In genomic region chr5:149017666-149018415, GRCm38 (mm10) we compare ENCODE assay signal across 18 mouse cellular contexts. TPM values are rescaled to one million over a fixed set of nuclear protein-coding genes. Genes with fewer than 3 reads are reported as not detected.
DNase-seq lines count a peak whose midpoint lies in the region; ATAC-seq lines count a peak whose summit lies in the region.
"Had no signal": no experiment of that assay in that cellular context is flagged by ENCODE, and none has a peak within 500 bp of the region (broad histone marks: within the 10 kb centered on the region; RNA-seq: fewer than 3 reads in every experiment).

No protein-coding gene starts in this region.

- peak; percentile 22; the same call in 1 of the 2 replicates for ATAC-seq in common myeloid progenitor, adult 5-6 weeks (replicated peaks; ENCODE audit: low read depth, poor library complexity, severe bottlenecking)
- peak; percentile 37; the same call in 1 of the 2 replicates for ATAC-seq in neutrophil, adult 5-6 weeks (ENCODE audit: extremely low read depth, insufficient number of reproducible peaks, low FRiP score, poor library complexity, severe bottlenecking)
- ATAC-seq: forebrain, embryonic 16.5 days; liver, embryonic 12.5 days; midbrain, embryonic 15.5 days had no signal

- peak; percentile 59 for DNase-seq in A20 (ENCODE audit: low read depth, low spot score)
- peak; percentile 69 for DNase-seq in CD4-positive helper T cell, adult 2 months (ENCODE audit: low read depth, low spot score)
- DNase-seq in layer of hippocampus, adult 11-12 months (ENCODE audit: low spot score), result no peak
- DNase-seq in kidney, postnatal 36 days, result no peak
- no peak for DNase-seq in gastrocnemius, adult 8-10 months (ENCODE audit: low spot score in 2 of 2)
- DNase-seq: adrenal gland, postnatal 25 days; cerebellum, adult 9-10 months; gastrocnemius, postnatal 14 days; kidney, adult 18-20 months; lung, postnatal 14 days; right cerebral cortex, adult 18-20 months; right cerebral cortex, postnatal 4 days; thymus, postnatal 14 days had no signal

RNA-seq across cellular contexts. Expression of gene Gm42791, which starts 22.9 kb away (rescaled TPM):
- not detected in 2 replicates for total RNA-seq in common myeloid progenitor, adult 5-6 weeks (2017)
- 1.3 TPM in 1 of 2 replicates, not detected in the other for total RNA-seq in neutrophil, adult 5-6 weeks (2017)
- total RNA-seq in gastrocnemius, adult 8-10 months (2022), result 1 to 10 TPM; 2.1 to 2.7 (median 2.5) TPM

Comparison
In these comparisons a context has a peak if more than half of its experiments do, and no peak if none do; other contexts are left out.
1. DNase-seq: peak in A20 (single experiment) and CD4-positive helper T cell, adult 2 months (single experiment); none in layer of hippocampus, adult 11-12 months (single experiment), kidney, postnatal 36 days (0 of 2) and gastrocnemius, adult 8-10 months (0 of 2).